In genomic region chr4:58044356-58044755, GRCm38 (mm10) we compare ENCODE assay signal across 27 mouse cellular contexts. TPM values are rescaled to one million over a fixed set of nuclear protein-coding genes. Genes with fewer than 3 reads are reported as not detected.
A peak's percentile ranks its signal among the peaks of the same experiment; 100 is the strongest.
DNase-seq lines count a peak whose midpoint lies in the region; ATAC-seq and TF ChIP-seq lines count a peak whose summit lies in the region.
"Had no signal": no experiment of that assay in that cellular context is flagged by ENCODE, and none has a peak within 500 bp of the region (broad histone marks: within the 10 kb centered on the region; RNA-seq: fewer than 3 reads in every experiment).

No protein-coding gene starts in this region.

- no peak overlapping the region for H3K4me3 ChIP-seq in intestine, embryonic 15.5 days (replicated peaks)
- H3K4me3 ChIP-seq in intestine, postnatal 0 days (ENCODE audit: low read depth, low read length): no peak overlapping the region
- H3K4me3 ChIP-seq: embryonic facial prominence, embryonic 10.5 days; embryonic facial prominence, embryonic 12.5 days; forebrain, embryonic 13.5 days; forebrain, embryonic 15.5 days had no signal

- H3K36me3 ChIP-seq in intestine, embryonic 15.5 days: no peaks in the 10 kb centered on the region
- peaks cover 3% of the 10 kb centered on the region; the same call in 1 of the 2 replicates for H3K36me3 ChIP-seq in intestine, postnatal 0 days (ENCODE audit: control insufficient read depth, insufficient read depth)
- H3K36me3 ChIP-seq: embryonic facial prominence, embryonic 10.5 days; embryonic facial prominence, embryonic 12.5 days; forebrain, embryonic 15.5 days; G1E had no signal

- WGBS in intestine, embryonic 15.5 days: 89% methylated on average over 3 of the region's 3 CpGs
- WGBS in intestine, postnatal 0 days: 87% methylated on average over 3 of the region's 3 CpGs

- no peak overlapping the region for H3K9ac ChIP-seq in intestine, embryonic 15.5 days
- H3K9ac ChIP-seq in intestine, postnatal 0 days (ENCODE audit: low read depth, low read length): no peak overlapping the region
- H3K9ac ChIP-seq: embryonic facial prominence, embryonic 12.5 days; forebrain, embryonic 13.5 days; forebrain, embryonic 15.5 days had no signal

- H3K4me1 ChIP-seq in intestine, embryonic 15.5 days (replicated peaks): no peaks in the 10 kb centered on the region
- H3K4me1 ChIP-seq in intestine, postnatal 0 days (replicated peaks; ENCODE audit: control insufficient read depth, insufficient read depth, low read length): no peaks in the 10 kb centered on the region
- H3K4me1 ChIP-seq: embryonic facial prominence, embryonic 10.5 days; embryonic facial prominence, embryonic 12.5 days; forebrain, embryonic 13.5 days; forebrain, embryonic 15.5 days had no signal

- no peak overlapping the region for H3K4me2 ChIP-seq in intestine, embryonic 15.5 days (replicated peaks)
- no peak overlapping the region for H3K4me2 ChIP-seq in intestine, postnatal 0 days (replicated peaks; ENCODE audit: low read depth)
- H3K4me2 ChIP-seq: embryonic facial prominence, embryonic 12.5 days; forebrain, embryonic 13.5 days; forebrain, embryonic 15.5 days had no signal

- no peak for TF ChIP-seq CTCF in intestine, postnatal 0 days (IDR thresholded peaks at IDR 0.05; ENCODE audit: low read depth)

- DNase-seq in heart, adult 11 months: peak; percentile 84
- DNase-seq in heart, postnatal 14 days: no peak
- DNase-seq: adrenal gland, adult 8-10 months; adrenal gland, postnatal 14 days; adrenal gland, postnatal 36 days; B cell, adult 2 months; cerebellum, adult 11-12 months; cerebellum, adult 2 months; cerebellum, adult 9-10 months; cerebellum, postnatal 10 days; cerebellum, postnatal 25 days had no signal

- H3K27ac ChIP-seq in intestine, embryonic 15.5 days: no peak overlapping the region
- H3K27ac ChIP-seq in intestine, postnatal 0 days (ENCODE audit: low read depth, low read length): no peak overlapping the region
- H3K27ac ChIP-seq: embryonic facial prominence, embryonic 10.5 days; embryonic facial prominence, embryonic 12.5 days; forebrain, embryonic 13.5 days; forebrain, embryonic 15.5 days had no signal

- no peaks in the 10 kb centered on the region for H3K27me3 ChIP-seq in intestine, embryonic 15.5 days (replicated peaks)
- H3K27me3 ChIP-seq in intestine, postnatal 0 days (replicated peaks; ENCODE audit: control insufficient read depth, insufficient read depth, low read length): no peaks in the 10 kb centered on the region
- H3K27me3 ChIP-seq: CH12.LX; embryonic facial prominence, embryonic 12.5 days; forebrain, embryonic 13.5 days; forebrain, embryonic 15.5 days; Patski had no signal

- intact Hi-C loops in heart, postnatal 14 days (cut with DNase I): no loop called here

- H3K9me3 ChIP-seq in intestine, embryonic 15.5 days: no peaks in the 10 kb centered on the region
- H3K9me3 ChIP-seq in intestine, postnatal 0 days (ENCODE audit: control insufficient read depth): no peaks in the 10 kb centered on the region
- H3K9me3 ChIP-seq: embryonic facial prominence, embryonic 10.5 days; embryonic facial prominence, embryonic 12.5 days; forebrain, embryonic 13.5 days; forebrain, embryonic 15.5 days had no signal

- ATAC-seq in intestine, embryonic 15.5 days: peak; percentile 41
- peak; percentile 63; the same call in 1 of the 2 replicates for ATAC-seq in intestine, postnatal 0 days
- no peak for ATAC-seq in megakaryocyte progenitor cell, adult 5-6 weeks (replicated peaks; ENCODE audit: poor library complexity)
- ATAC-seq: activated CD4-positive, CD25-positive, alpha-beta regulatory T cell, adult 4 months; CD4-positive, CD25-positive, alpha-beta regulatory T cell, adult 4 months; forebrain, embryonic 13.5 days; forebrain, embryonic 15.5 days; Patski had no signal

RNA-seq across cellular contexts. Expression of gene Txndc8, which starts 35.4 kb away (rescaled TPM):
- not detected for total RNA-seq in heart, postnatal 14 days (2021)
- not detected in 2 replicates for polyA plus RNA-seq in intestine, embryonic 15.5 days (2015; fragmentation: Nextera tagmentation; extraction: Ambion mirVana)
- polyA plus RNA-seq in intestine, postnatal 0 days (2015; fragmentation: Nextera tagmentation; extraction: Ambion mirVana): not detected in 2 replicates
- not detected in 2 replicates for total RNA-seq in megakaryocyte progenitor cell, adult 5-6 weeks (2015)
- not detected in 2 replicates for total RNA-seq in megakaryocyte progenitor cell, adult 5-6 weeks (2017)
- total RNA-seq: adrenal gland, adult 18-20 months; adrenal gland, adult 8-10 months; adrenal gland, postnatal 14 days; adrenal gland, postnatal 36 days; CH12.LX; G1E had no signal
- polyA plus RNA-seq: activated CD4-positive, CD25-positive, alpha-beta regulatory T cell, adult 4 months; CD4-positive, CD25-positive, alpha-beta regulatory T cell, adult 4 months; cerebellum, adult 2 months; cortical plate, adult 2 months; embryonic facial prominence, embryonic 10.5 days; embryonic facial prominence, embryonic 12.5 days; embryonic facial prominence, embryonic 14.5 days; forebrain, embryonic 11.5 days; forebrain, embryonic 13.5 days; forebrain, embryonic 15.5 days; G1E; Patski had no signal
